Mouse (Mus musculus) small intestine, adult 2 months (tissue): Measurements from ENCODE around the gene Zfp992.
"Not testable (repeated sequence)": the region's sequence is repeated elsewhere in the genome, so short reads cannot be mapped to it uniquely, and the experiment has no call there.

ENCODE experiments used
- CTCF ChIP-seq: fragments of 200-500 bp; IDR thresholded peaks from 2 replicates; pipeline ENCODE4 v1.5.1; 2012; ENCODE audit warnings: low read depth, mild to moderate bottlenecking, control low read depth, inconsistent platforms, low read length, moderate library complexity, mixed read lengths; ENCODE audit not compliant: insufficient replicate concordance, insufficient read length; ENCODE audit errors: extremely low read depth
- POLR2A ChIP-seq: fragments of 200-500 bp; IDR thresholded peaks from 2 replicates; pipeline ENCODE4 v1.6.1; 2012; ENCODE audit warnings: low read depth, mild to moderate bottlenecking, control low read depth, inconsistent platforms, low read length, moderate library complexity

GRCm38 (mm10) chr4:146474716-146475676 lies 26.2 kb downstream of the Zfp992 start:
- TF ChIP-seq CTCF, POLR2A: not testable (repeated sequence)
